Mouse (Mus musculus): ENCODE results near the gene Bclaf1. TPM values are rescaled to one million over a fixed set of nuclear protein-coding genes. Genes with fewer than 3 reads are reported as not detected.
A peak's percentile ranks its signal among the peaks of the same experiment; 100 is the strongest.

Gene Bclaf1
- polyA plus RNA-seq, 1 experiment, result 12.5 TPM

- TF ChIP-seq SRF (IDR thresholded peaks at IDR 0.05; ENCODE audit: control insufficient read depth, insufficient read length, low read depth), result no peak
- no peak for TF ChIP-seq TCF12 (IDR thresholded peaks at IDR 0.05; ENCODE audit: insufficient read depth, poor library complexity, severe bottlenecking)
- TF ChIP-seq POLR2A (IDR thresholded peaks at IDR 0.05; ENCODE audit: insufficient read length, low read depth), result no peak
- no peak for TF ChIP-seq MYOG (IDR thresholded peaks at IDR 0.05; ENCODE audit: control insufficient read depth in 1 of 3, insufficient read depth in 1 of 3, insufficient read length in 2 of 3, low read depth in 2 of 3)
- no peak for TF ChIP-seq CEBPB (IDR thresholded peaks at IDR 0.05; ENCODE audit: insufficient read depth, poor library complexity, severe bottlenecking)
- no peak for TF ChIP-seq TCF3 (IDR thresholded peaks at IDR 0.05; ENCODE audit: insufficient read length, low read depth)
- TF ChIP-seq E2F4 (IDR thresholded peaks at IDR 0.05; ENCODE audit: insufficient read depth), result no peak
- TF ChIP-seq MAX (IDR thresholded peaks at IDR 0.05; ENCODE audit: low read depth), result no peak
- TF ChIP-seq USF1 (IDR thresholded peaks at IDR 0.05; ENCODE audit: low read depth), result no peak
- no peak for TF ChIP-seq MYOD1 (IDR thresholded peaks at IDR 0.05; ENCODE audit: control insufficient read depth in 1 of 3, insufficient read length in 2 of 3, low read depth in 2 of 3)
Observed at GRCm38 (mm10) chr10:20295961-20296360, 16.3 kb upstream of the Bclaf1 start.

GRCm38 (mm10) chr10:20298152-20298920, 13.9 kb upstream of the Bclaf1 start:
- H3K4me2 ChIP-seq (ENCODE audit: low read depth), result no peak overlapping the region
- no peaks in the 10 kb centered on the region for H3K79me2 ChIP-seq (ENCODE audit: control insufficient read depth, insufficient read depth)
- no peaks in the 10 kb centered on the region for H3K36me3 ChIP-seq (ENCODE audit: control insufficient read depth, insufficient read depth)
- TF ChIP-seq SRF (IDR thresholded peaks at IDR 0.05; ENCODE audit: control insufficient read depth, insufficient read length, low read depth) (no peak), TCF3 (IDR thresholded peaks at IDR 0.05; ENCODE audit: insufficient read length, low read depth) (no peak), USF1 (IDR thresholded peaks at IDR 0.05; ENCODE audit: low read depth) (no peak), POLR2A (IDR thresholded peaks at IDR 0.05; ENCODE audit: insufficient read length, low read depth) (no peak), MAX (IDR thresholded peaks at IDR 0.05; ENCODE audit: low read depth) (no peak), TCF12 (IDR thresholded peaks at IDR 0.05; ENCODE audit: insufficient read depth, poor library complexity, severe bottlenecking) (no peak), CEBPB (IDR thresholded peaks at IDR 0.05; ENCODE audit: insufficient read depth, poor library complexity, severe bottlenecking) (no peak), POLR2AphosphoS2 (IDR thresholded peaks at IDR 0.05; ENCODE audit: insufficient read length, low read depth) (no peak), E2F4 (IDR thresholded peaks at IDR 0.05; ENCODE audit: insufficient read depth) (no peak), MYOD1 (IDR thresholded peaks at IDR 0.05; ENCODE audit: control insufficient read depth in 1 of 3, insufficient read length in 2 of 3, low read depth in 2 of 3) (no peak), MYOG (IDR thresholded peaks at IDR 0.05; ENCODE audit: control insufficient read depth in 1 of 3, insufficient read depth in 1 of 3, insufficient read length in 2 of 3, low read depth in 2 of 3) (no peak), REST (IDR thresholded peaks at IDR 0.05; ENCODE audit: insufficient read depth, insufficient read length) (no peak)
- peaks cover 3% of the 10 kb centered on the region for H3K27me3 ChIP-seq (ENCODE audit: control insufficient read depth, insufficient read depth, insufficient read length)
- no peak overlapping the region for H3ac ChIP-seq (ENCODE audit: control insufficient read depth, insufficient read length)
- H3K4me3 ChIP-seq, result no peak overlapping the region

More at GRCm38 (mm10) chr10:20295961-20296360, 16.3 kb upstream of the Bclaf1 start:
- no peak overlapping the region for H3K4me3 ChIP-seq
- no peaks in the 10 kb centered on the region for H3K79me2 ChIP-seq (ENCODE audit: control insufficient read depth, insufficient read depth)
- H3K36me3 ChIP-seq (ENCODE audit: control insufficient read depth, insufficient read depth), result no peaks in the 10 kb centered on the region
- H3ac ChIP-seq (ENCODE audit: control insufficient read depth, insufficient read length), result no peak overlapping the region
- H3K27me3 ChIP-seq (ENCODE audit: control insufficient read depth, insufficient read depth, insufficient read length), result no peaks in the 10 kb centered on the region
- H3K4me2 ChIP-seq (ENCODE audit: low read depth), result no peak overlapping the region

- no peak overlapping the region for H3ac ChIP-seq (ENCODE audit: control insufficient read depth, insufficient read length)
- no peak for TF ChIP-seq POLR2AphosphoS2 (IDR thresholded peaks at IDR 0.05; ENCODE audit: insufficient read length, low read depth)
- no peak for TF ChIP-seq E2F4 (IDR thresholded peaks at IDR 0.05; ENCODE audit: insufficient read depth)
- TF ChIP-seq MYOD1 (IDR thresholded peaks at IDR 0.05; ENCODE audit: control insufficient read depth in 1 of 3, insufficient read length in 2 of 3, low read depth in 2 of 3), result no peak
- TF ChIP-seq SRF (IDR thresholded peaks at IDR 0.05; ENCODE audit: control insufficient read depth, insufficient read length, low read depth), result no peak
- TF ChIP-seq TCF3 (IDR thresholded peaks at IDR 0.05; ENCODE audit: insufficient read length, low read depth), result no peak
- TF ChIP-seq TCF12 (IDR thresholded peaks at IDR 0.05; ENCODE audit: insufficient read depth, poor library complexity, severe bottlenecking), result no peak
- no peak for TF ChIP-seq CEBPB (IDR thresholded peaks at IDR 0.05; ENCODE audit: insufficient read depth, poor library complexity, severe bottlenecking)
- TF ChIP-seq MAX (IDR thresholded peaks at IDR 0.05; ENCODE audit: low read depth), result no peak
- no peak for TF ChIP-seq USF1 (IDR thresholded peaks at IDR 0.05; ENCODE audit: low read depth)
- TF ChIP-seq POLR2A (IDR thresholded peaks at IDR 0.05; ENCODE audit: insufficient read length, low read depth), result no peak
- TF ChIP-seq MYOG (IDR thresholded peaks at IDR 0.05; ENCODE audit: control insufficient read depth in 1 of 3, insufficient read depth in 1 of 3, insufficient read length in 2 of 3, low read depth in 2 of 3), result no peak
- TF ChIP-seq REST (IDR thresholded peaks at IDR 0.05; ENCODE audit: insufficient read depth, insufficient read length), result no peak
- H3K36me3 ChIP-seq (ENCODE audit: control insufficient read depth, insufficient read depth), result no peaks in the 10 kb centered on the region
- H3K4me2 ChIP-seq (ENCODE audit: low read depth), result no peak overlapping the region
- H3K79me2 ChIP-seq (ENCODE audit: control insufficient read depth, insufficient read depth), result no peaks in the 10 kb centered on the region
- H3K27me3 ChIP-seq (ENCODE audit: control insufficient read depth, insufficient read depth, insufficient read length), result peaks cover 7% of the 10 kb centered on the region
- no peak overlapping the region for H3K4me3 ChIP-seq
Observed at GRCm38 (mm10) chr10:20299114-20299513, 13.2 kb upstream of the Bclaf1 start.

- no peak for TF ChIP-seq POLR2A (IDR thresholded peaks at IDR 0.05; ENCODE audit: insufficient read length, low read depth)
- no peak for TF ChIP-seq TCF12 (IDR thresholded peaks at IDR 0.05; ENCODE audit: insufficient read depth, poor library complexity, severe bottlenecking)
- TF ChIP-seq CEBPB (IDR thresholded peaks at IDR 0.05; ENCODE audit: insufficient read depth, poor library complexity, severe bottlenecking), result no peak
- no peak for TF ChIP-seq SRF (IDR thresholded peaks at IDR 0.05; ENCODE audit: control insufficient read depth, insufficient read length, low read depth)
- Histone ChIP-seq H3K79me2 (ENCODE audit: control insufficient read depth, insufficient read depth) (peaks cover 35% of the 10 kb centered on the region), H3K27me3 (ENCODE audit: control insufficient read depth, insufficient read depth, insufficient read length) (no peaks in the 10 kb centered on the region), H3K36me3 (ENCODE audit: control insufficient read depth, insufficient read depth) (no peaks in the 10 kb centered on the region), H3ac (ENCODE audit: control insufficient read depth, insufficient read length) (peak overlapping the region; percentile 69), H3K4me3 (peak overlapping the region; percentile 92), H3K4me2 (ENCODE audit: low read depth) (peak overlapping the region; percentile 96)
Observed at GRCm38 (mm10) chr10:20310969-20311769, 1.1 kb upstream of the Bclaf1 start.

Measured in myocyte (in vitro differentiated cells).